Mouse (Mus musculus) thymus, postnatal 4 days (tissue): ENCODE measurements at regions not wholly inside any gene's neighbourhood (a gene's known extent, or its start where the extent isn't known, plus 50 kb on each side); places are given as distances from the start of the nearest gene placed in this dataset.
A peak's percentile ranks its signal among the peaks of the same experiment; 100 is the strongest.

ENCODE experiments used
- DNase-seq: peaks from one replicate; pipeline ENCODE4 v3.0.0; 2021

GRCm38 (mm10) chr16:95809127-95809876 is 107.4 kb downstream of the Ets2 start:
- DNase-seq = no peak

- peak; percentile 53 for DNase-seq
These were observed 104.6 kb downstream of the Ets2 start for GRCm38 (mm10) chr16:95806510-95806909.

- no peak for DNase-seq
These were observed 102.3 kb downstream of the Ets2 start for GRCm38 (mm10) chr16:95804199-95804598.

GRCm38 (mm10) chr16:95802641-95803040 is 100.8 kb downstream of the Ets2 start:
- no peak for DNase-seq

GRCm38 (mm10) chr16:95802207-95802606 is 100.3 kb downstream of the Ets2 start:
- no peak for DNase-seq

GRCm38 (mm10) chr16:95800911-95801442 is 99.1 kb downstream of the Ets2 start:
- no peak for DNase-seq

GRCm38 (mm10) chr16:95798582-95798981 is 96.7 kb downstream of the Ets2 start:
- DNase-seq = peak; percentile 59

GRCm38 (mm10) chr16:95798099-95798498 is 96.2 kb downstream of the Ets2 start:
- peak; percentile 72 for DNase-seq

GRCm38 (mm10) chr16:95797141-95797540 is 95.3 kb downstream of the Ets2 start:
- DNase-seq = no peak

- no peak for DNase-seq
These were observed 93.0 kb downstream of the Ets2 start for GRCm38 (mm10) chr16:95794876-95795275.

GRCm38 (mm10) chr16:95794281-95794727 is 92.4 kb downstream of the Ets2 start:
- peak; percentile 20 for DNase-seq

- no peak for DNase-seq
These were observed 88.8 kb downstream of the Ets2 start for GRCm38 (mm10) chr16:95790691-95791090.

GRCm38 (mm10) chr16:95789548-95789947 is 87.7 kb downstream of the Ets2 start:
- DNase-seq = no peak

GRCm38 (mm10) chr16:95781681-95782080 is 79.8 kb downstream of the Ets2 start:
- no peak for DNase-seq

- DNase-seq = peak; percentile 63
These were observed 78.6 kb downstream of the Ets2 start for GRCm38 (mm10) chr16:95780431-95780830.

- DNase-seq = peak; percentile 57
These were observed 77.2 kb downstream of the Ets2 start for GRCm38 (mm10) chr16:95778845-95779722.

- no peak for DNase-seq
These were observed 76.3 kb downstream of the Ets2 start for GRCm38 (mm10) chr16:95778173-95778572.

- no peak for DNase-seq
These were observed 74.9 kb downstream of the Ets2 start for GRCm38 (mm10) chr16:95776610-95777363.

- DNase-seq = no peak
These were observed 74.1 kb downstream of the Ets2 start for GRCm38 (mm10) chr16:95776010-95776409.

- peak; percentile 54 for DNase-seq
These were observed 73.5 kb downstream of the Ets2 start for GRCm38 (mm10) chr16:95775361-95775760.

GRCm38 (mm10) chr16:95773151-95773550 is 71.3 kb downstream of the Ets2 start:
- peak; percentile 34 for DNase-seq
